Mouse (Mus musculus): ENCODE measurements around the gene Gm47995.

The Gm47995 gene

DNA sequence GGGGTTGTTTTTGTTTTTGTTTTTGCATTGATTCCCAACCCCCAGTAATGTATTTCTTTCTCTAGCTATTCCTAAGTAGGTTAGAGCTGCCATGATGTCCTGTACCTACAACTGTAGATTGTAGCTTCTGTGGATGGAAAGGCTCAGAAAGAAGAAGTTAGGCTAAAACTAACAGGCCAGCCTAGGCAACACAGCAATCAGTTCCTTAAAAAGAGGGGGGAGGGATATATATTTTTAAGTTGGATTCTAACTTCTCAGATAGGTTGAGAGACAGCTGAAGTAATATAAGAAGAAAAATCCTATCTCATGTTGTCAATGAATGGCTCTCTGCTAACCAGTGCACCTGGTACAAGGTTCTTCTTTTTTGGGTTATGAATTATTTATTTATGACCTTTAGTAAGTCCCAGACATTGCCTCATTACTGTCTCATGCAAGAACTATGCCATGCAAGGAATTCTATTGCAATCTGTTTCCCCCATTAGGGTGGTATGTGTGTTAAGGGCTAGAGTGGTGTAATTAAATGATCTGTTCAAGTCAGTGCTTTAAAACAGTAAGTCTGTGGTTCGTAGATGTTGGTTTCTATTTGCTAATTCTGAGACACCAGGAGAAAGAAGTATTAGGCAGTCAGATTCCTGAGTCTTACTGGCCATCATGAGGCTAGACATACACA, 30.2 kb downstream of the Gm47995 start:
- peak; percentile 33 for DNase-seq (ENCODE audit: low read depth, low spot score)

GRCm38 (mm10) chr1:151232346-151232745, 34.1 kb downstream of the Gm47995 start:
- no peak for DNase-seq (ENCODE audit: low read depth, low spot score)

DNA sequence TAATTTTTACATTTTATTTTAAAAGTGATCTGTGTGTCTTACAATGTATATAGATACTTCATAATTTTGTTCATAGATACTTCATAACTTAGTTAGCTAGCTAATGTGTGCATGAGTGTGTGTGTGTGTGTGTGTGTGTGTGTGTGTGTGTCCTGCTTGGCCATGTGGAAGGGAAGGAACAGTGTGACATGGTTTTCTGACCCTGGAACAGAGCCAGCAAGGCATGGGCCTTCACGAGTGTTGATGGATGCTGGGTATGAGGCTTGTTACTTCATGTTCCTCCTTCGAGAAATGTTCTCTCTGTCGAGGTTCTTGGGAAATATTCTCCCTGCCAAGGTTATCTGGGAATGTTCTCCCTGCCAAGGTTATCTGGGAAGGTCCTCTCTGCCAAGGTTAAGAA, 35.5 kb downstream of the Gm47995 start:
- no peak for DNase-seq (ENCODE audit: low read depth, low spot score)

DNA sequence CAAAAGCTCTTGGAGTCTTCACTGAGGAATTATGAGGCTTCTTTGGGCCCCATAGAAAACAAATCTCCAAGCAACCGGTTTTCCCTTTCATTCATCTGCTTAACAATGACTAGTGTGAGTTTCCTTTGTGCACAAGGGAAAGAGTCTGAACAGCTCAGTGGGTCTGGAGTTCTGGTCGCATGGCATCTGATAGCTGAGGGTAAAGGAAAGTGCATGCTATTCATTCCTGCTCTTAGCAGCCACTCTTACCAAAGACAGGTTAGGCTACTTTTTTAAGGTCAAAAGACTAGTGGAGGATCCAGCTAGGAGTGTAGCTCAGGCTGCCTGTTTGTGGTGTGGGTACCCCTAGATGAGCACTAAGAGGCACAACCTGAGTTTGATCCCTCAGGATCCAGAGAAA, 37.3 kb downstream of the Gm47995 start:
- no peak for DNase-seq (ENCODE audit: low read depth, low spot score)

- no peak for DNase-seq (ENCODE audit: low read depth, low spot score)
Measured at GRCm38 (mm10) chr1:151236141-151236930, 38.1 kb downstream of the Gm47995 start.

DNA sequence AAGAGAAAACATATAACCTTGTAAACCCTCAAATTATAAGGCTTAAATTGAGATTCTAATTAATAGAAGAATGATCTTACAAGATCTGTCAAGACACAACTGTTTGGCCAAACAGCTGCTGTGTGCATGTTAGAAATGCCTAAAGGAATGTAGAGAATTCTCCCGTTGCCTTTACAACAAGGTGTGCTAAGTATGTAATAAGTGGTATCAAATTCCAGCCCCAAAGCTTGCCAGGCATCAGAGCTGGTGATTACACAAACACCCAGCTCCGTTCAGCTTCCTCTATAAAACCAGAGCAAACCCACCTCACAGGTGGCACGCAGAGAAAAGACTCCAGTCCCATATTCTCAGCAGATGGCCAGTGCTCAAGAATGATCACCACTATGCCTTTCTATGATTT, 39.5 kb downstream of the Gm47995 start:
- DNase-seq (ENCODE audit: low read depth, low spot score): no peak

GRCm38 (mm10) chr1:151243332-151243731, 45.1 kb downstream of the Gm47995 start:
- DNase-seq (ENCODE audit: low read depth, low spot score): no peak

GRCm38 (mm10) chr1:151244013-151244412, 45.8 kb downstream of the Gm47995 start:
- no peak for DNase-seq (ENCODE audit: low read depth, low spot score)

DNA sequence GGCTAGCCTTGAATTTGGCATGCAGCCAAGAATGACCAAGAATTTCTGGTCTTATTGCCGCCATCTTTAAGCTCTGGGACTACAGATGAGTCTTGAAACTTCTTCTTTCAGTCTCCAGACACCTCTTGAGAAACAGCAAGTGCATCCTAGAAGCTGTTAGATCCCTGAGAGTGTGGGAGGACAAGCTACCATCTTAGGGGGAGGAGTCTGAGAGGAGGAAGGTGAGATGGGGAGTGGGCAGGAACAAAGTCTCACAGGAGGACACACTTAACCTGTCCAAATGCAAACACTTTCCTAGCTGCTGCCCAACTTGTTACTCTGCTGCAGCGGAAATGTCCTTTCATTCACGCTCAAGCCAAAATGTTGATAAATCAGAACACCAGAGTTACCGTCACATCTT, 46.5 kb downstream of the Gm47995 start:
- DNase-seq (ENCODE audit: low read depth, low spot score): no peak

DNA sequence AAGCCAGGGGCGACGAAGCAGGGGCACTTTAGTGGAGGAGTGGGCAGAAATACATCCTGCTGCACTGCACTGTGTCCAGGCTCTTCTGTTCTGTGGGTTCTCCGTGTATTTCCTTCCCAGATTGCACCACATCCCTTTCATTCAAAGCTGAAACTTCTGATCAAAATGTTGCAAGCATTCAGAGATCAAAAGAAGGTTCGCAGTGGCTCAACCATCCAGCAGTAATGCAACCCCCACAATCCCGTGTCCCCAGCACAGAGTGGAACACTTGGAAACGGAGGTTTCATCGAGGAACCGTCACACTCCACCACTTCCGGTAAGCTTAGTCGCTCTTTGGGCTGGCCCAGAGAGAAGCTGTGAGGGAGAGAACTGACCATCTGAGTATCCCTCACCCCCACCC, 46.9 kb downstream of the Gm47995 start:
- DNase-seq (ENCODE audit: low read depth, low spot score): no peak

GRCm38 (mm10) chr1:151245846-151246245, 47.6 kb downstream of the Gm47995 start:
- DNase-seq (ENCODE audit: low read depth, low spot score): no peak
